Mouse (Mus musculus): ENCODE measurements around the gene Anapc11.

DNA sequence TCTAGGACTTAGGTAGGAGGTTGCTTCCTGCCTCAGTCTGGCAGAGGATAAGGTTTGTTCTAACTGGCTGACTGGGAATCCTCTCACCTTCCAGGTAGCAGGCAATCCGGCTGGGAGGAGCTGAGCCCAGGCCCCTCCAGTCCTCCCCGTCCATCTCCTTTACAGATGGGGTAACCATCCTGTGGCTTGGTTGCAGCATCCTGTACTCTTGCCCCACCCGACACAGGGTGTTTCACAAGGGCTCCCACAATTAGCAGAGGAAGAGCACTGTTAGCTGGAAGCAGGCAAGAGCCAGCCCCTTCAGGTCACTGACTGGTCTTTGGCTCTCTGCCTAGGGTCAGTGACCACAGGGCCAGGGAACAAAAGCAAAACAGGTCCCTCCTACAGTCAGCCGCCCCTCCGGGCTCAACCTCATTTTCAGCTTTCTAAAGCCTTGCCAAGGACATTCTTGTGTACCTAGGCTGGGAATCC lies 32.2 kb downstream of the Anapc11 start:
- TF ChIP-seq CTCF (IDR thresholded peaks at IDR 0.05; ENCODE audit: insufficient read depth, low read depth, low read length), result no peak
- TF ChIP-seq POLR2A (IDR thresholded peaks at IDR 0.05; ENCODE audit: insufficient read depth, low read depth, low read length), result no peak
